Mouse (Mus musculus) cerebellum, adult 2 months (tissue): ENCODE results near the gene Tsx. TPM values are rescaled to one million over a fixed set of nuclear protein-coding genes. Genes with fewer than 3 reads are reported as not detected.
"Not testable (repeated sequence)": the region's sequence is repeated elsewhere in the genome, so short reads cannot be mapped to it uniquely, and the experiment has no call there.

Experiments
- DNase-seq, 2 experiments: peaks; one replicate each; pipeline ENCODE4 v3.0.0; 2021
- H3K27ac ChIP-seq: fragments of 200-500 bp; 2 replicates; pipeline ENCODE4 v1.5.1; 2012; ENCODE audit warnings: low read length, control low read depth, inconsistent platforms; ENCODE audit not compliant: insufficient read depth
- H3K27me3 ChIP-seq: fragments of 200-500 bp; 2 replicates; pipeline ENCODE4 v1.6.1; 2012; ENCODE audit warnings: inconsistent platforms, mild to moderate bottlenecking, low read length, moderate library complexity; ENCODE audit not compliant: control insufficient read depth, insufficient read depth
- H3K4me1 ChIP-seq: fragments of 200-500 bp; 2 replicates; pipeline ENCODE4 v1.6.1; 2011; ENCODE audit warnings: low read length; ENCODE audit not compliant: control insufficient read depth, insufficient read depth
- H3K4me3 ChIP-seq: fragments of 200-500 bp; replicated peaks from 2 replicates; pipeline ENCODE3; 2011; ENCODE audit warnings: mild to moderate bottlenecking, low read depth, low read length, control low read depth; ENCODE audit not compliant: insufficient read depth
- CTCF ChIP-seq: fragments of 200-500 bp; IDR thresholded peaks from 2 replicates; pipeline ENCODE4 v1.5.1; 2011; ENCODE audit warnings: low read depth, mild to moderate bottlenecking, control low read depth, low read length, moderate library complexity, borderline replicate concordance; ENCODE audit not compliant: insufficient read depth
- POLR2A ChIP-seq: fragments of 200-500 bp; IDR thresholded peaks from 2 replicates; pipeline ENCODE4 v1.6.1; 2011; ENCODE audit warnings: low read length, control low read depth, borderline replicate concordance; ENCODE audit not compliant: insufficient read depth
- WGBS: fragments of 180-500 bp; shearing (Covaris S2); methylation state at CpG from one replicate; pipeline ENCODE4 v1.1.7; 2018; 5-methylcytosine and 5-hydroxymethylcytosine counted together
- polyA plus RNA-seq: library from polyadenylated mRNA; depleted of rRNA; stranded (reverse); fragments of >200 nt; gene quantifications from 2 replicates; pipeline ENCODE4 v1.2.3, GENCODE M21; 2012

The Tsx gene
- polyA plus RNA-seq, 1 experiment, result 0.38 TPM

- no peak overlapping the region for H3K27ac ChIP-seq
- H3K4me1 ChIP-seq, result no peaks in the 10 kb centered on the region
- no peaks in the 10 kb centered on the region for H3K27me3 ChIP-seq
- DNase-seq, result no peak
- 44% methylated on average over 13 of the region's 13 CpGs for WGBS
- no peak for TF ChIP-seq POLR2A
- TF ChIP-seq CTCF, result no peak
- H3K4me3 ChIP-seq, result no peak overlapping the region
These were observed 9.2 kb upstream of the Tsx start for GRCm38 (mm10) chrX:103405021-103405420.

GRCm38 (mm10) chrX:103421710-103422109, 7.4 kb downstream of the Tsx start, which contains the start of gene Gm26992:
Gene Gm26992 (plus strand): TSS chrX:103422010.
- Histone ChIP-seq H3K27ac (no peak within 1 kb of the TSS), H3K4me3 (no peak within 1 kb of the TSS), H3K27me3 (no peaks in the 10 kb centered on the region), H3K4me1 (no peaks in the 10 kb centered on the region)
- TF ChIP-seq CTCF (no peak), POLR2A (no peak)
- 98% methylated on average over 2 of the region's 2 CpGs for WGBS
- no peak for DNase-seq

- no peaks in the 10 kb centered on the region for H3K27me3 ChIP-seq
- H3K4me3 ChIP-seq, result no peak overlapping the region
- H3K27ac ChIP-seq, result no peak overlapping the region
- TF ChIP-seq POLR2A (no peak), CTCF (no peak)
- 38% methylated on average over 7 of the region's 7 CpGs for WGBS
- no peak for DNase-seq
- H3K4me1 ChIP-seq, result no peaks in the 10 kb centered on the region
These were observed 13.4 kb downstream of the Tsx start for GRCm38 (mm10) chrX:103427677-103428076.

GRCm38 (mm10) chrX:103432293-103432692, 18.0 kb downstream of the Tsx start:
- Histone ChIP-seq H3K27ac (no peak overlapping the region), H3K4me3 (no peak overlapping the region), H3K4me1 (no peaks in the 10 kb centered on the region), H3K27me3 (no peaks in the 10 kb centered on the region)
- no peak for TF ChIP-seq CTCF
- TF ChIP-seq POLR2A, result no peak
- 68% methylated on average over 7 of the region's 7 CpGs for WGBS
- no peak for DNase-seq

- H3K4me3 ChIP-seq, result no peak overlapping the region
- whole genome bisulfite sequencing, result 21% methylated on average over 9 of the region's 9 CpGs
- H3K4me1 ChIP-seq, result no peaks in the 10 kb centered on the region
- DNase-seq, result no peak
- TF ChIP-seq POLR2A (no peak), CTCF (no peak)
- no peaks in the 10 kb centered on the region for H3K27me3 ChIP-seq
- H3K27ac ChIP-seq, result no peak overlapping the region
These were observed 23.8 kb downstream of the Tsx start for GRCm38 (mm10) chrX:103438023-103438422.

- H3K4me3 ChIP-seq, result no peak overlapping the region
- TF ChIP-seq CTCF (no peak; the same call in 1 of the 2 replicates), POLR2A (no peak)
- no peak overlapping the region for H3K27ac ChIP-seq
- peak; percentile 19 to 34 for DNase-seq
- H3K4me1 ChIP-seq, result no peaks in the 10 kb centered on the region
- H3K27me3 ChIP-seq, result no peaks in the 10 kb centered on the region
- WGBS, result 0% methylated on average over 1 of the region's 1 CpGs
These were observed 26.5 kb downstream of the Tsx start for GRCm38 (mm10) chrX:103440803-103441202.

GRCm38 (mm10) chrX:103443755-103444154, 29.5 kb downstream of the Tsx start:
- Histone ChIP-seq H3K27ac (no peak overlapping the region), H3K4me3 (no peak overlapping the region), H3K27me3 (no peaks in the 10 kb centered on the region), H3K4me1 (no peaks in the 10 kb centered on the region)
- 41% methylated on average over 7 of the region's 7 CpGs for WGBS
- DNase-seq, result peak in 1 of 2 experiments; percentile 21
- no peak for TF ChIP-seq CTCF
- TF ChIP-seq POLR2A, result no peak

GRCm38 (mm10) chrX:103447539-103448169, 33.4 kb downstream of the Tsx start:
- peak; percentile 32 to 71 for DNase-seq
- Histone ChIP-seq H3K27ac (no peak overlapping the region), H3K4me3 (peak overlapping the region; percentile 62), H3K4me1 (no peaks in the 10 kb centered on the region), H3K27me3 (no peaks in the 10 kb centered on the region)
- TF ChIP-seq CTCF, result no peak
- TF ChIP-seq POLR2A, result no peak
- 4% methylated on average over 34 of the region's 34 CpGs for WGBS

- not testable (repeated sequence) for H3K27ac ChIP-seq, H3K4me1 ChIP-seq, DNase-seq, H3K27me3 ChIP-seq, H3K4me3 ChIP-seq
- 71% methylated on average over 10 of the region's 13 CpGs for WGBS
These were observed 34.2 kb downstream of the Tsx start for GRCm38 (mm10) chrX:103448429-103448828.

- not testable (repeated sequence) for H3K27me3 ChIP-seq, DNase-seq, H3K4me1 ChIP-seq, H3K4me3 ChIP-seq, H3K27ac ChIP-seq
- WGBS, result 90% methylated on average over 19 of the region's 27 CpGs
These were observed 34.9 kb downstream of the Tsx start for GRCm38 (mm10) chrX:103448943-103449722.
